Mouse (Mus musculus) gastrocnemius, postnatal 14 days (tissue): Measurements from ENCODE around the gene Rbm5. TPM values are rescaled to one million over a fixed set of nuclear protein-coding genes. Genes with fewer than 3 reads are reported as not detected.

Experiments
- total RNA-seq, 2 experiments: library from RNA; stranded (reverse); gene quantifications; 2 replicates each; pipeline ENCODE4 v1.2.3; 2021

The Rbm5 gene
- total RNA-seq, 2 experiments from 2014 or later: 30.9 to 40.5 TPM

Other genes starting within 250 kb of the Rbm5 start
- gene Tmem115, start 237.1 kb downstream of the Rbm5 start, total RNA-seq: 10 to 100 TPM; 18.4 to 19.9 TPM
- gene Cyb561d2, start 228.8 kb downstream of the Rbm5 start, total RNA-seq: 1 to 10 TPM; 2.2 to 2.5 TPM
- gene Nprl2, start 228.8 kb downstream of the Rbm5 start, total RNA-seq: 1 to 10 TPM; 7.5 to 7.7 TPM
- gene Zmynd10, start 223.7 kb downstream of the Rbm5 start, total RNA-seq: not detected
- gene Rassf1, start 219.4 kb downstream of the Rbm5 start, total RNA-seq: 10 to 100 TPM; 11.1 to 11.6 TPM
- gene Tusc2, start 207.7 kb downstream of the Rbm5 start, total RNA-seq: 10 to 100 TPM; 21.8 to 23.1 TPM
- 10 to 100 TPM; 12.7 to 14.5 TPM for gene Hyal2, start 203.1 kb downstream of the Rbm5 start, total RNA-seq
- 1 to 10 TPM; 2.6 to 2.7 TPM for gene Hyal1, start 194.1 kb downstream of the Rbm5 start, total RNA-seq
- 10 to 100 TPM; 12.0 TPM for gene Naa80, start 192.1 kb downstream of the Rbm5 start, total RNA-seq
- gene Hyal3, start 190.2 kb downstream of the Rbm5 start, total RNA-seq: under 1 TPM; 0.23 to 0.49 TPM
- gene Ifrd2, start 183.4 kb downstream of the Rbm5 start, total RNA-seq: 10 to 100 TPM; 33.5 to 42.7 TPM
- gene Sema3b, start 161.8 kb downstream of the Rbm5 start, total RNA-seq: 10 to 100 TPM; 27.6 to 35.2 TPM
- gene Gnai2, start 135.6 kb downstream of the Rbm5 start, total RNA-seq: 100 to 1,000 TPM; 139 to 152 TPM
- gene Slc38a3, start 101.5 kb downstream of the Rbm5 start, total RNA-seq: 10 to 100 TPM; 29.8 to 57.1 TPM
- not detected for gene Gnat1, start 91.3 kb downstream of the Rbm5 start, total RNA-seq
- gene Sema3f, start 60.5 kb downstream of the Rbm5 start, total RNA-seq: 10 to 100 TPM in 1 of 2 experiments, 1 to 10 TPM in 1; 8.4 to 10.6 TPM
- 10 to 100 TPM; 18.0 to 19.7 TPM for gene Rbm6, start 102.2 kb upstream of the Rbm5 start, total RNA-seq
- 1 to 10 TPM; 5.9 to 6.7 TPM for gene Mon1a, start 117.2 kb upstream of the Rbm5 start, total RNA-seq
- gene Mst1r, start 135.9 kb upstream of the Rbm5 start, total RNA-seq: 1 to 10 TPM; 1.2 to 1.8 TPM
- gene Actl11, start 157.5 kb upstream of the Rbm5 start, total RNA-seq: not detected
- under 1 TPM; 0.16 to 0.24 TPM for gene Camkv, start 164.7 kb upstream of the Rbm5 start, total RNA-seq
- gene Traip, start 179.1 kb upstream of the Rbm5 start, total RNA-seq: 1 to 10 TPM in 1 of 2 experiments, under 1 TPM in 1; 0.97 to 1.1 TPM
- 1 to 10 TPM; 2.6 to 4.0 TPM for gene Uba7, start 204.5 kb upstream of the Rbm5 start, total RNA-seq
- under 1 TPM in 1 of 2 experiments, not detected in 1; 0.33 TPM for gene Gm20661, start 212.1 kb upstream of the Rbm5 start, total RNA-seq
- 1 to 10 TPM; 6.0 to 7.6 TPM for gene Inka1, start 214.9 kb upstream of the Rbm5 start, total RNA-seq
- gene Cdhr4, start 221.5 kb upstream of the Rbm5 start, total RNA-seq: 1 to 10 TPM in 1 of 2 experiments, under 1 TPM in 1; 0.68 to 1.1 TPM
- gene Gm20662, start 225.4 kb upstream of the Rbm5 start, total RNA-seq: not detected
- gene Ip6k1, start 231.5 kb upstream of the Rbm5 start, total RNA-seq: 10 to 100 TPM; 26.3 to 28.8 TPM